ENCODE assay signal across 8 mouse cellular contexts in genomic region chr4:141545743-141546333, GRCm38 (mm10). TPM values are rescaled to one million over a fixed set of nuclear protein-coding genes. Genes with fewer than 3 reads are reported as not detected.
DNase-seq lines count a peak whose midpoint lies in the region; ATAC-seq lines count a peak whose summit lies in the region.

No protein-coding gene starts in this region.

- peak overlapping the region; percentile 100 for H3K27ac ChIP-seq in hindbrain, embryonic 16.5 days (ENCODE audit: low read depth, low read length)
- H3K27ac ChIP-seq in macrophage, result peak overlapping the region; percentile 98

- no peaks in the 10 kb centered on the region for H3K27me3 ChIP-seq in hindbrain, embryonic 16.5 days (replicated peaks; ENCODE audit: control insufficient read depth, insufficient read depth, low read length)

- DNase-seq in R1 (ENCODE audit: low read depth, low spot score), result peak; percentile 98
- peak; percentile 99 to 100 for DNase-seq in cerebellum, postnatal 25 days
- DNase-seq in frontal cortex, postnatal 36 days (ENCODE audit: low spot score in 2 of 2), result peak; percentile 99 to 100
- peak; percentile 100 for DNase-seq in left cerebral cortex, adult 18-20 months (ENCODE audit: low spot score in 2 of 2)
- DNase-seq in right cerebral cortex, adult 18-20 months, result peak; percentile 99
- DNase-seq in urinary bladder, postnatal 10 days (ENCODE audit: low spot score), result peak; percentile 98

- no peaks in the 10 kb centered on the region; the same call in 1 of the 2 replicates for H3K79me2 ChIP-seq in macrophage (ENCODE audit: inconsistent target)

- H3K4me2 ChIP-seq in hindbrain, embryonic 16.5 days (ENCODE audit: low read length), result peak overlapping the region; percentile 99

- no peaks in the 10 kb centered on the region for H3K36me3 ChIP-seq in hindbrain, embryonic 16.5 days (ENCODE audit: control insufficient read depth, insufficient read depth, low read length)
- H3K36me3 ChIP-seq in macrophage (ENCODE audit: inconsistent target), result no peaks in the 10 kb centered on the region

- H3K9me3 ChIP-seq in hindbrain, embryonic 16.5 days (ENCODE audit: control insufficient read depth, low read length), result no peaks in the 10 kb centered on the region

- ATAC-seq in hindbrain, embryonic 16.5 days, result peak; percentile 82

- H3K9ac ChIP-seq in hindbrain, embryonic 16.5 days (ENCODE audit: low read depth, low read length), result peak overlapping the region; percentile 95

- H3K4me3 ChIP-seq in hindbrain, embryonic 16.5 days (ENCODE audit: low read length), result peak overlapping the region; percentile 74
- H3K4me3 ChIP-seq in macrophage (ENCODE audit: inconsistent target), result peak overlapping the region; percentile 71

- WGBS in hindbrain, embryonic 16.5 days, result 0% methylated on average over 53 of the region's 56 CpGs
- 4% methylated on average over 21 of the region's 56 CpGs for WGBS in macrophage (ENCODE audit: missing documents)

- H3K4me1 ChIP-seq in hindbrain, embryonic 16.5 days (ENCODE audit: control insufficient read depth, insufficient read depth, low read depth, low read length), result peaks cover 10% of the 10 kb centered on the region

RNA-seq across cellular contexts. Expression of gene Spen, which starts 7.4 kb away (rescaled TPM):
- 10.1 and 11.8 TPM in 2 replicates for polyA plus RNA-seq in hindbrain, embryonic 16.5 days (2015; fragmentation: Nextera tagmentation; extraction: Ambion mirVana)
- 10 to 100 TPM; 58.4 to 60.6 TPM for total RNA-seq in left cerebral cortex, adult 18-20 months (2021)
- 100 to 1,000 TPM in 24 of 26 experiments, 10 to 100 TPM in 2; 68.8 to 720 (median 236) TPM for total RNA-seq in macrophage (2018; cell fraction: chromatin; rRNA removed)
- 10 to 100 TPM; 19.1 to 56.6 (median 39.3) TPM for total RNA-seq in macrophage (2018; cell fraction: cytosol; rRNA removed)
- 100 to 1,000 TPM in 19 of 26 experiments, 10 to 100 TPM in 7; 47.8 to 495 (median 124) TPM for total RNA-seq in macrophage (2018; cell fraction: nucleus; rRNA removed)
- polyA plus RNA-seq in macrophage (2018), result 18.2 to 31.4 TPM (median 19.2 TPM) in 3 replicates

Comparison
In these comparisons a context has a peak if more than half of its experiments do, and no peak if none do; other contexts are left out.
1. Peak in every context shown above with its lines: DNase-seq, ATAC-seq, H3K4me3 ChIP-seq and H3K27ac ChIP-seq.